Mouse (Mus musculus) testis, adult 10 weeks (tissue): Measurements from ENCODE around the gene Uchl5. TPM values are rescaled to one million over a fixed set of nuclear protein-coding genes. Genes with fewer than 3 reads are reported as not detected.

Experiments
- polyA plus RNA-seq: library from polyadenylated mRNA; stranded (reverse); fragments of 350-450 nt; fragmentation: Illumina TruSeq; extraction: RNeasy Lipid Tissue Mini Kit (QIAGEN cat#74804); gene quantifications from one replicate; pipeline ENCODE4 v1.2.3, GENCODE M21; 2014; ENCODE audit warnings: low read depth, low replicate concordance

Gene Uchl5
- 175 TPM for polyA plus RNA-seq

GRCm38 (mm10) chr1:143776446-143777411, at the start of gene Uchl5, which contains the start of gene Trove2:
Gene Uchl5 (plus strand): TSS chr1:143777272.
Gene Trove2 (minus strand): TSS chr1:143777068.

Other genes starting within 250 kb of the Uchl5 start
- 0.14 TPM for gene B3galt2, start 136.6 kb upstream of the Uchl5 start, polyA plus RNA-seq
- gene Cdc73, start 74.4 kb upstream of the Uchl5 start, polyA plus RNA-seq: 144 TPM
- 386 TPM for gene Glrx2, start 60.9 kb upstream of the Uchl5 start, polyA plus RNA-seq
- 3.6 TPM for gene Trove2, start 204 bp upstream of the Uchl5 start, polyA plus RNA-seq
- 23.1 TPM for gene Rgs2, start 226.9 kb downstream of the Uchl5 start, polyA plus RNA-seq